Mouse (Mus musculus): Measurements from ENCODE around the gene Astn1. TPM values are rescaled to one million over a fixed set of nuclear protein-coding genes. Genes with fewer than 3 reads are reported as not detected.

Gene Astn1
- polyA plus RNA-seq, 1 experiment from 2014 or later, result 8.5 TPM

DNA sequence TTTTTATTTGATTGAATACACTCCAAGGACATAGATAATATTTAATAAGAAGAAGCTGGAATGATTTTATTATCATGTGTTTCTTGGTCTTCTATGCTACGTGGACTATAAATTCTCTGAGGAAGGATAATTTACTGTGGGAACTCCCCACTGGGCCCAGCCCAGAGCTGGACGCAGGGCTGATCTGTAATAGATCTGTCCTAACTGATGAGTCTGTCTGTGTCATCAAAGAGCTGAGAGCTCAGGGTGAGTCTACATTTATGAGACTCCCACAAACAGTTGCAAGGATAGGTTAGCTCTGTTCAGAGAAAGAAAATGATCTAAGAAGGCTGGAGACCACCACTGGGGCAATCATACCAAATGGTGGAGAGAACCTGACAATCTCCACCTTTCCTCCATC, 271.4 kb downstream of the Astn1 start:
- Histone ChIP-seq H3K36me3 (replicated peaks; ENCODE audit: control insufficient read depth, insufficient read depth, low read depth, low read length) (no peaks in the 10 kb centered on the region), H3K4me1 (ENCODE audit: control insufficient read depth, insufficient read depth, low read length) (no peaks in the 10 kb centered on the region), H3K27ac (replicated peaks; ENCODE audit: low read depth, low read length) (no peak overlapping the region), H3K27me3 (ENCODE audit: control insufficient read depth, insufficient read depth, low read length) (no peaks in the 10 kb centered on the region), H3K9me3 (replicated peaks; ENCODE audit: control insufficient read depth, low read length) (no peaks in the 10 kb centered on the region), H3K9ac (replicated peaks; ENCODE audit: low read length) (no peak overlapping the region), H3K4me3 (ENCODE audit: low read depth, low read length) (no peak overlapping the region), H3K4me2 (ENCODE audit: low read depth, low read length) (no peak overlapping the region)
- ATAC-seq (replicated peaks; ENCODE audit: insufficient number of reproducible peaks, low FRiP score, low TSS enrichment, low read depth), result no peak
- DNase-seq (ENCODE audit: low spot score), result no peak
- 91% methylated on average over 2 of the region's 2 CpGs for WGBS

DNA sequence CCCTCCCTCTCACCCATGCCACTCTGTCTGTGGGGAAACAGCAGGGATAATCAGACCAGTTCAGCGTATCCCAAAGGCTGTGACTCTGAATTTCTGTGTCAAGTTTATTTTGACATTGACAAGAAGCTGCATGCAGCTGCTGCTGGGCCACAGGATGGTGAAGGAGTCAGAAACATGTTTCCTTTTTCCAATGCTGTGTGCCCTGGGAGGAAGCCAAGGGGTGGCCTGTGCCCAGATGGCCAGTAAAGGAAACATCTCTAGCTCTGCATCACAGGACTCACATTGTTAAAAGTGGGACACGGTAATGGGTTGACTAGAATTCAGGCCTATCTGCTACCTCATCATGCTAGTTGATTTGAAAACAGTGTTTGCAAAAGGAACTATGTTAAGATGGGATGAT, 279.2 kb downstream of the Astn1 start:
- Histone ChIP-seq H3K9ac (replicated peaks; ENCODE audit: low read length) (no peak overlapping the region), H3K27ac (replicated peaks; ENCODE audit: low read depth, low read length) (no peak overlapping the region), H3K4me2 (ENCODE audit: low read depth, low read length) (no peak overlapping the region), H3K4me3 (ENCODE audit: low read depth, low read length) (no peak overlapping the region), H3K27me3 (ENCODE audit: control insufficient read depth, insufficient read depth, low read length) (no peaks in the 10 kb centered on the region), H3K4me1 (ENCODE audit: control insufficient read depth, insufficient read depth, low read length) (no peaks in the 10 kb centered on the region), H3K9me3 (replicated peaks; ENCODE audit: control insufficient read depth, low read length) (no peaks in the 10 kb centered on the region), H3K36me3 (replicated peaks; ENCODE audit: control insufficient read depth, insufficient read depth, low read depth, low read length) (no peaks in the 10 kb centered on the region)
- WGBS, result 86% methylated on average over 2 of the region's 2 CpGs
- no peak for DNase-seq (ENCODE audit: low spot score)
- no peak for ATAC-seq (replicated peaks; ENCODE audit: insufficient number of reproducible peaks, low FRiP score, low TSS enrichment, low read depth)

DNA sequence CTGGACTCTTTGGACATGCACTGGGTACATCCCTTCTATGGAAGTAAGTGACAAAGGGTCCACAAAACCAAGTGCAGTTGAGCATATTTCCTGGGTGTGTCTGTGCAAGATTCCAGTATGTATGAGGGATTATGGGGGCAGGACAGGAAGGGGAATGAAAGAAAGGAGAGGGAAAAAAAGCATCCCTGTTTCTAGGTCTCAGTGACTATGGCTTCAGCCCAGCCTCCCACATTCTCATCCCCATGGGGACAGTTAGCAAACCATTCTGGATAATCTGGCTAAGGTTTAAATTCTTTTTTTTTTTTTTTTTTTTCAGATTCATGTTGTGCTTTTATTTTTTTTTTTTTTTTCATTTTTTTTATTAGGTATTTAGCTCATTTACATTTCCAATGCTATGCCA, 280.2 kb downstream of the Astn1 start:
- Histone ChIP-seq H3K36me3 (replicated peaks; ENCODE audit: control insufficient read depth, insufficient read depth, low read depth, low read length) (no peaks in the 10 kb centered on the region), H3K4me1 (ENCODE audit: control insufficient read depth, insufficient read depth, low read length) (no peaks in the 10 kb centered on the region), H3K27me3 (ENCODE audit: control insufficient read depth, insufficient read depth, low read length) (no peaks in the 10 kb centered on the region), H3K4me2 (ENCODE audit: low read depth, low read length) (no peak overlapping the region), H3K9me3 (replicated peaks; ENCODE audit: control insufficient read depth, low read length) (no peaks in the 10 kb centered on the region), H3K4me3 (ENCODE audit: low read depth, low read length) (no peak overlapping the region), H3K27ac (replicated peaks; ENCODE audit: low read depth, low read length) (no peak overlapping the region), H3K9ac (replicated peaks; ENCODE audit: low read length) (no peak overlapping the region)
- ATAC-seq (replicated peaks; ENCODE audit: insufficient number of reproducible peaks, low FRiP score, low TSS enrichment, low read depth), result no peak
- DNase-seq (ENCODE audit: low spot score), result no peak

DNA sequence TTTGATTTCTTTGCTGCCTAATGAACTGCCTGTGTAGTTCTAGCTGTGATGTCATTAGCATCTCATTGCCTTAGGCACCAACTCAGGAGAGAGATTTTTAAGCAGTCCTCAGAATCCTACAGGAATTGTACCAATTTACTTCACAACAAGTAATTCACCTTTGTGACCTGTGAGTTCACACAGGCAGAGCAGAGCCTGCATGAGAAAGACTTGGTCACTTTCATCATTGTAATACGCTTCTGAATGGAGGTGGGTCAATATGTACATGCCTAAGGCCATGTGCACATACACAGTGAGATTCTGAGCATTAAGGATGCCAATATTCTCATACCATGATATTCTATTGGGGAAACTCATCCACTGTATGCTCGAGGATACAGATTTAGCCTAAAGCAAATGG, 290.7 kb downstream of the Astn1 start:
- Histone ChIP-seq H3K27ac (replicated peaks; ENCODE audit: low read depth, low read length) (no peak overlapping the region), H3K4me1 (ENCODE audit: control insufficient read depth, insufficient read depth, low read length) (no peaks in the 10 kb centered on the region)

DNA sequence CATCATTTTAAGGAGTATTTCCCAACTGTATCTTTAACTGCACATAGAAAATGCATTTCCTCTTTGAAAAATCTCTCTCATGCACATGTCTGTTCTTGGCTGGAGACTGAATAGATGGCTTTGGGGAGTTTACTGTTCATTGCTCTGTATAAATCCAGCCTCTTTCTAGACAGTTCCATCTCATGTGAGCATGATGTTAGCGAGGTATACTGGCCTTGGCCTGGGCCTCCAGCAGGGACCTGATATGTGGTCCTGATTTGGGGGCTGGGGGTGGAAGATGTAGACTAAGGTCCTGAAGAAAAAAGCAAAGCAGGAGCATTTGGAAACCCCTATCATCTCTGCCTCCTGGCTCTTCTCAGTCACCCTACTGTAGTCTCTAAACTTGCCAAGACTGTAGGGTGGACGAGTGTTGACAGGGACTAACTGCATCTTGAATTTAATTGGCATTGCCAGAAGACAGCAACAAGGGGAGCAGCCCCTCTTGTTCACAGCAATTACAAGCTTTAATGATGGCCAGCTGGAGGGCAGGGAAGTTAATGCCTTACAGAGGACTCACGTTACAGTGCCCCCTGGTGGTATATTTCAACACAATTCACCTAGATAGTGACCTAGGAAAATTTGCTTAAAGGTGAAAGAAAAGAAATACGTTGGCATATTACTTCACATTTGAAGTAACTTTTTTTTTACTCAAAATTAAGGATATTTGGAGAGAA, 291.9 kb downstream of the Astn1 start:
- 0 out of 2 replicates have a peak, but pooled peaks have one; percentile 81 for ATAC-seq (replicated peaks; ENCODE audit: insufficient number of reproducible peaks, low FRiP score, low TSS enrichment, low read depth)
- WGBS, result 21% methylated on average over 4 of the region's 4 CpGs
- no peak overlapping the region for H3K27ac ChIP-seq (replicated peaks; ENCODE audit: low read depth, low read length)
- no peaks in the 10 kb centered on the region for H3K36me3 ChIP-seq (replicated peaks; ENCODE audit: control insufficient read depth, insufficient read depth, low read depth, low read length)
- H3K9me3 ChIP-seq (replicated peaks; ENCODE audit: control insufficient read depth, low read length), result no peaks in the 10 kb centered on the region
- H3K4me3 ChIP-seq (ENCODE audit: low read depth, low read length), result no peak overlapping the region
- no peak overlapping the region for H3K4me2 ChIP-seq (ENCODE audit: low read depth, low read length)
- no peaks in the 10 kb centered on the region for H3K27me3 ChIP-seq (ENCODE audit: control insufficient read depth, insufficient read depth, low read length)
- peak; percentile 86 for DNase-seq (ENCODE audit: low spot score)
- H3K9ac ChIP-seq (replicated peaks; ENCODE audit: low read length), result no peak overlapping the region
- no peaks in the 10 kb centered on the region for H3K4me1 ChIP-seq (ENCODE audit: control insufficient read depth, insufficient read depth, low read length)

More for the DNA sequence above, 290.7 kb downstream of the Astn1 start:
- DNase-seq (ENCODE audit: low spot score), result no peak
- no peaks in the 10 kb centered on the region for H3K27me3 ChIP-seq (ENCODE audit: control insufficient read depth, insufficient read depth, low read length)
- ATAC-seq (replicated peaks; ENCODE audit: insufficient number of reproducible peaks, low FRiP score, low TSS enrichment, low read depth), result no peak
- H3K4me2 ChIP-seq (ENCODE audit: low read depth, low read length), result no peak overlapping the region
- H3K36me3 ChIP-seq (replicated peaks; ENCODE audit: control insufficient read depth, insufficient read depth, low read depth, low read length), result no peaks in the 10 kb centered on the region
- 83% methylated on average over 2 of the region's 2 CpGs for WGBS
- H3K9me3 ChIP-seq (replicated peaks; ENCODE audit: control insufficient read depth, low read length), result no peaks in the 10 kb centered on the region
- H3K4me3 ChIP-seq (ENCODE audit: low read depth, low read length), result no peak overlapping the region
- no peak overlapping the region for H3K9ac ChIP-seq (replicated peaks; ENCODE audit: low read length)

DNA sequence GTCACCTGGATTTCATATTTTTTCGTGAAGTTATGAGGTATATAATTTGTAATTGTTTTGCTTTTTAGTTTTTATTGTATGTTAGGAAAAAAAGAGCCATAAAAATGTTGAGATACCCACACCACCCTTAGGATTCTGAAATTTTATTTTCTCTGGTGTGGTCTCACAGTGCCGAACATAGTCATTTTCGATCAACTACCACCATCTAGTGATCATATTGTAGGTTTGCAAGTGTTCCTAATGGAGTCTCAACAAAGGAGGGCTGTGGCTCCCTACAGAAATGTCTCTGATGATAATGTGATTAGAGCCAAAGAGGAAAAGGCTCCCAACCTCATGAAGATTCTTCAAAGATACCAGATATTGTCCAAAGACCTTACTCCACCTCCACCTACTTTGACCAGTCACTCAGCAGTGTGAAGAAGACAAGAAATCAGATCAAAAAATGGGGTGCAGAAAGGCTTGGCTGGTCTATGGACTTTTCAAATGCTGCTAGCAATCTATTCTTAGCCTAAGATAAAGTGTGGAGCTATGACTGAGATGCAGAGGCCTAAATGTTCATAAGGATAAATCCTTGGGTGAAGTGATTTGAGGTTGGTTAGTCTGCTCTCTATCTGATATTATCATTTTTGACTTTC, 292.6 kb downstream of the Astn1 start:
- Histone ChIP-seq H3K4me1 (ENCODE audit: control insufficient read depth, insufficient read depth, low read length) (no peaks in the 10 kb centered on the region), H3K9me3 (replicated peaks; ENCODE audit: control insufficient read depth, low read length) (no peaks in the 10 kb centered on the region), H3K27me3 (ENCODE audit: control insufficient read depth, insufficient read depth, low read length) (no peaks in the 10 kb centered on the region), H3K36me3 (replicated peaks; ENCODE audit: control insufficient read depth, insufficient read depth, low read depth, low read length) (no peaks in the 10 kb centered on the region), H3K27ac (replicated peaks; ENCODE audit: low read depth, low read length) (no peak overlapping the region), H3K4me2 (ENCODE audit: low read depth, low read length) (no peak overlapping the region), H3K4me3 (ENCODE audit: low read depth, low read length) (no peak overlapping the region), H3K9ac (replicated peaks; ENCODE audit: low read length) (no peak overlapping the region)
- DNase-seq (ENCODE audit: low spot score), result peak; percentile 63
- 48% methylated on average over 3 of the region's 3 CpGs for WGBS
- ATAC-seq (replicated peaks; ENCODE audit: insufficient number of reproducible peaks, low FRiP score, low TSS enrichment, low read depth), result peak; percentile 86; the same call in 1 of the 2 replicates

DNA sequence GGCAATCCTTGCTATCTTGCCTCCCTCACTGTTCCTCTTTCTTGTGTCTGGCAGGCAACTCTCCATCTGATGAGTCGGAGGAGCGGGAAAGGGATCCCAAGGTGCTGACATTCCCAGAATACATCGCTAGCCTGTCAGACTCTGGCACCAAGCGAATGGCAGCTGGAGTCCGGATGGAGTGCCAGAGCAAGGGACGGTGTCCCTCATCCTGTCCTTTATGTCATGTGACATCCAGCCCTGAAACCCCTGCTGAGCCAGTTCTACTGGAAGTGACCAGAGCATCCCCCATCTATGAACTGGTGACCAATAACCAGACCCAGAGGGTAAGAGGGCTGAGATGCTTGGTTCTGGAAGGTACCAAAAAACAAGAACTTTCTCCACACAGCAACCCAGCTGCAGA, 294.9 kb downstream of the Astn1 start:
- DNase-seq (ENCODE audit: low spot score) (no peak), ATAC-seq (replicated peaks; ENCODE audit: insufficient number of reproducible peaks, low FRiP score, low TSS enrichment, low read depth) (no peak)
- Histone ChIP-seq H3K9me3 (replicated peaks; ENCODE audit: control insufficient read depth, low read length) (no peaks in the 10 kb centered on the region), H3K9ac (replicated peaks; ENCODE audit: low read length) (no peak overlapping the region), H3K4me3 (ENCODE audit: low read depth, low read length) (no peak overlapping the region), H3K4me2 (ENCODE audit: low read depth, low read length) (no peak overlapping the region), H3K4me1 (ENCODE audit: control insufficient read depth, insufficient read depth, low read length) (no peaks in the 10 kb centered on the region), H3K36me3 (replicated peaks; ENCODE audit: control insufficient read depth, insufficient read depth, low read depth, low read length) (no peaks in the 10 kb centered on the region), H3K27ac (replicated peaks; ENCODE audit: low read depth, low read length) (no peak overlapping the region), H3K27me3 (ENCODE audit: control insufficient read depth, insufficient read depth, low read length) (no peaks in the 10 kb centered on the region)
- WGBS, result 89% methylated on average over 6 of the region's 6 CpGs

DNA sequence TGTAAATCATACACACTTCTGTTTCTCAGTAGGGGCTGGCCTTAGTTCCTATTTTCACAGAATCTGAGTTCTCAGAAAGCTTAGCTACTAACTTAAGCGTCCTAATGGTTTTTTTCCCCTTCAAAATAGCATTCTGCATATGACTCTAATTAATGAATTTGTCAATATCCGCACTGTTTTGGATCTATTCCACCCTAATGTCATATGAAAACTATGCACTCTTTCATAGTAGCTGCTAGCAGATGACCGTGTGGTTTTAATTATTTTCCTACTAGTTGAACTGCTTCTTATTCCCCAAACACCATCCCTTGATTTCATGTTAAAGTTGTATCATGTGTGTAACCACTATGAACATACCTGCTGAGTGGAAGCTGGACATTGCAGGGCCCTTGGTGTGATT, 303.9 kb downstream of the Astn1 start:
- Histone ChIP-seq H3K27me3 (ENCODE audit: control insufficient read depth, insufficient read depth, low read length) (no peaks in the 10 kb centered on the region), H3K4me2 (ENCODE audit: low read depth, low read length) (no peak overlapping the region), H3K27ac (replicated peaks; ENCODE audit: low read depth, low read length) (no peak overlapping the region), H3K4me3 (ENCODE audit: low read depth, low read length) (no peak overlapping the region), H3K9ac (replicated peaks; ENCODE audit: low read length) (no peak overlapping the region), H3K36me3 (replicated peaks; ENCODE audit: control insufficient read depth, insufficient read depth, low read depth, low read length) (no peaks in the 10 kb centered on the region), H3K9me3 (replicated peaks; ENCODE audit: control insufficient read depth, low read length) (no peaks in the 10 kb centered on the region), H3K4me1 (ENCODE audit: control insufficient read depth, insufficient read depth, low read length) (no peaks in the 10 kb centered on the region)
- peak; percentile 60 for DNase-seq (ENCODE audit: low spot score)
- ATAC-seq (replicated peaks; ENCODE audit: insufficient number of reproducible peaks, low FRiP score, low TSS enrichment, low read depth), result no peak
- 42% methylated on average over 3 of the region's 3 CpGs for WGBS

All from embryonic facial prominence, embryonic 11.5 days (tissue).